Mouse (Mus musculus) layer of hippocampus, postnatal 25 days (tissue): ENCODE measurements at regions not wholly inside any gene's neighbourhood (a gene's known extent, or its start where the extent isn't known, plus 50 kb on each side); places are given as distances from the start of the nearest gene placed in this dataset.
A peak's percentile ranks its signal among the peaks of the same experiment; 100 is the strongest.
"Not testable (repeated sequence)": the region's sequence is repeated elsewhere in the genome, so short reads cannot be mapped to it uniquely, and the experiment has no call there.

ENCODE experiments used
- DNase-seq, 2 experiments: peaks; one replicate each; pipeline ENCODE4 v3.0.0; 2022; ENCODE audit warnings: mixed read lengths in 2 of 2, low spot score in 1 of 2; ENCODE audit errors: extremely low spot score in 1 of 2

GRCm38 (mm10) chr17:60966401-60966800 lies 1914.7 kb downstream of the Efna5 start:
- no peak for DNase-seq

- no peak for DNase-seq
These were observed 1915.5 kb downstream of the Efna5 start for GRCm38 (mm10) chr17:60965660-60966059.

- DNase-seq: no peak
These were observed 1929.7 kb downstream of the Efna5 start for GRCm38 (mm10) chr17:60951464-60951863.

GRCm38 (mm10) chr17:60937754-60938508 lies 1924.8 kb upstream of the Nudt12 start:
- no peak for DNase-seq

GRCm38 (mm10) chr17:60934223-60934622 lies 1921.1 kb upstream of the Nudt12 start:
- no peak for DNase-seq

GRCm38 (mm10) chr17:60925822-60926383 lies 1912.7 kb upstream of the Nudt12 start:
- DNase-seq: peak; percentile 3 to 6

GRCm38 (mm10) chr17:60882721-60883120 lies 1869.5 kb upstream of the Nudt12 start:
- DNase-seq: not testable (repeated sequence)

- DNase-seq: no peak
These were observed 1844.3 kb upstream of the Nudt12 start for GRCm38 (mm10) chr17:60857445-60857844.

- DNase-seq: no peak
These were observed 1841.5 kb upstream of the Nudt12 start for GRCm38 (mm10) chr17:60854659-60855058.

GRCm38 (mm10) chr17:60838794-60839193 lies 1825.6 kb upstream of the Nudt12 start:
- DNase-seq: not testable (repeated sequence)

GRCm38 (mm10) chr17:60832531-60832930 lies 1819.4 kb upstream of the Nudt12 start:
- DNase-seq: no peak

- no peak for DNase-seq
These were observed 1817.3 kb upstream of the Nudt12 start for GRCm38 (mm10) chr17:60830498-60830897.

- no peak for DNase-seq
These were observed 1791.7 kb upstream of the Nudt12 start for GRCm38 (mm10) chr17:60804715-60805449.

GRCm38 (mm10) chr17:60762270-60762669 lies 1749.1 kb upstream of the Nudt12 start:
- no peak for DNase-seq

GRCm38 (mm10) chr17:60761100-60761499 lies 1747.9 kb upstream of the Nudt12 start:
- DNase-seq: no peak

- DNase-seq: no peak
These were observed 1729.7 kb upstream of the Nudt12 start for GRCm38 (mm10) chr17:60742856-60743255.

- no peak for DNase-seq
These were observed 1725.0 kb upstream of the Nudt12 start for GRCm38 (mm10) chr17:60738211-60738610.

GRCm38 (mm10) chr17:60720138-60720537 lies 1707.0 kb upstream of the Nudt12 start:
- DNase-seq: no peak

- no peak for DNase-seq
These were observed 1704.9 kb upstream of the Nudt12 start for GRCm38 (mm10) chr17:60717931-60718621.

- no peak for DNase-seq
These were observed 1704.3 kb upstream of the Nudt12 start for GRCm38 (mm10) chr17:60717494-60717893.
